Mouse (Mus musculus): ENCODE measurements around the gene Enox1. TPM values are rescaled to one million over a fixed set of nuclear protein-coding genes. Genes with fewer than 3 reads are reported as not detected.

The Enox1 gene
- polyA plus RNA-seq, 1 experiment, result 0.06 TPM

DNA sequence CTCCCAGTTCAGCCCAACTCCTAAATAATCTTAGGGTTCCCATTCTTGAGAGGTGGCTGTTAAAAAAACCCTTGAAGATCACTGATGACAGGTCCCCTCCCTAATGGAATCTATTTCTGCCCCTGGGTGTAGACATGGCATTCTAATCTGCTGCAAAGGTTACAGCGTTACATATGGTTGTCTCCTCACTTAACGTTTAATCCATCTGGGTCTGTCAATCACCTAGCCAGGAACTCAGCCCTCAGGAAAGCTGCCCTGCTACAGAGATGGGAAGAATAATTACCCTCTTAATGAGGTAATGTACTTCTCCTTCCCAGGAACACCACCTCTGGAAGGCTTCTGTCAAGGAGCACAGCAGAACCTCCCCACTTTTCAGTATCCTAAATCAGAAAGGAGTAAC, 82.2 kb downstream of the Enox1 start:
- TF ChIP-seq CTCF (IDR thresholded peaks at IDR 0.05; ENCODE audit: extremely low read depth, insufficient read depth, insufficient read length, insufficient replicate concordance) (no peak), POLR2A (IDR thresholded peaks at IDR 0.05; ENCODE audit: low read depth, low read length) (no peak)
- Histone ChIP-seq H3K27me3 (ENCODE audit: control insufficient read depth, insufficient read depth, low read length) (no peaks in the 10 kb centered on the region), H3K4me3 (ENCODE audit: extremely low read depth, insufficient read depth, insufficient read length) (no peak overlapping the region), H3K36me3 (ENCODE audit: control insufficient read depth, insufficient read depth, low read length) (no peaks in the 10 kb centered on the region), H3K27ac (ENCODE audit: insufficient read depth, low read length) (no peak overlapping the region), H3K4me1 (ENCODE audit: control insufficient read depth, insufficient read depth, insufficient read length) (no peaks in the 10 kb centered on the region)
- 91% methylated on average over 2 of the region's 2 CpGs for WGBS
- DNase-seq (ENCODE audit: low read depth in 1 of 2, low spot score in 2 of 2), result no peak

GRCm38 (mm10) chr14:77239360-77239759, 82.8 kb downstream of the Enox1 start:
- Histone ChIP-seq H3K36me3 (ENCODE audit: control insufficient read depth, insufficient read depth, low read length) (no peaks in the 10 kb centered on the region), H3K4me3 (ENCODE audit: extremely low read depth, insufficient read depth, insufficient read length) (no peak overlapping the region), H3K27me3 (ENCODE audit: control insufficient read depth, insufficient read depth, low read length) (no peaks in the 10 kb centered on the region), H3K4me1 (ENCODE audit: control insufficient read depth, insufficient read depth, insufficient read length) (no peaks in the 10 kb centered on the region), H3K27ac (ENCODE audit: insufficient read depth, low read length) (no peak overlapping the region)
- DNase-seq (ENCODE audit: low read depth in 1 of 2, low spot score in 2 of 2), result no peak
- no peak for TF ChIP-seq POLR2A (IDR thresholded peaks at IDR 0.05; ENCODE audit: low read depth, low read length)
- TF ChIP-seq CTCF (IDR thresholded peaks at IDR 0.05; ENCODE audit: extremely low read depth, insufficient read depth, insufficient read length, insufficient replicate concordance), result no peak
- WGBS, result 22% methylated on average over 4 of the region's 4 CpGs

GRCm38 (mm10) chr14:77246977-77247376, 90.4 kb downstream of the Enox1 start:
- Histone ChIP-seq H3K4me1 (ENCODE audit: control insufficient read depth, insufficient read depth, insufficient read length) (no peaks in the 10 kb centered on the region), H3K27me3 (ENCODE audit: control insufficient read depth, insufficient read depth, low read length) (no peaks in the 10 kb centered on the region), H3K4me3 (ENCODE audit: extremely low read depth, insufficient read depth, insufficient read length) (no peak overlapping the region), H3K27ac (ENCODE audit: insufficient read depth, low read length) (no peak overlapping the region), H3K36me3 (ENCODE audit: control insufficient read depth, insufficient read depth, low read length) (no peaks in the 10 kb centered on the region)
- DNase-seq (ENCODE audit: low read depth in 1 of 2, low spot score in 2 of 2), result no peak
- TF ChIP-seq POLR2A (IDR thresholded peaks at IDR 0.05; ENCODE audit: low read depth, low read length), result no peak
- TF ChIP-seq CTCF (IDR thresholded peaks at IDR 0.05; ENCODE audit: extremely low read depth, insufficient read depth, insufficient read length, insufficient replicate concordance), result no peak
- 77% methylated on average over 3 of the region's 3 CpGs for WGBS

DNA sequence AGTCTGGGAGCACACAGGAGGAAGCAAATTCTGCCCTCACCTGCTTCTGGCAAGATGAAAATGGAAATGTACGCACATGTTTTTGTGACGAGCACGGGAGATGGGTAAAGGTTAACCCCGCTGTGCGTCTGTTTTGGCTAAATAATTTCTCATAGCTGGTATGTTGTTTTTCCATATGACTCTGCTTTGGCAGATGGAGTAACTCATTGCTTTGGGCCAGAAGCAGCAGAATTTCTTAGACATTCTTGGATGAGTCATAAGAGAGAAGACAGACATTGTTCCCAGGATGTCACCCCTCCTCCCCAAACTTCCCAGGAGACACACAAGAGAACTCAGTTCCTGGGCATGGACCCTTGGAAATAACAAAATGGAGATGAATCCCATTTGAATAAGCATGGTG, 91.9 kb downstream of the Enox1 start:
- DNase-seq (ENCODE audit: low read depth in 1 of 2, low spot score in 2 of 2), result no peak
- WGBS, result 93% methylated on average over 5 of the region's 5 CpGs
- H3K4me1 ChIP-seq (ENCODE audit: control insufficient read depth, insufficient read depth, insufficient read length), result no peaks in the 10 kb centered on the region
- H3K36me3 ChIP-seq (ENCODE audit: control insufficient read depth, insufficient read depth, low read length), result no peaks in the 10 kb centered on the region
- TF ChIP-seq CTCF (IDR thresholded peaks at IDR 0.05; ENCODE audit: extremely low read depth, insufficient read depth, insufficient read length, insufficient replicate concordance) (no peak), POLR2A (IDR thresholded peaks at IDR 0.05; ENCODE audit: low read depth, low read length) (no peak)
- no peaks in the 10 kb centered on the region for H3K27me3 ChIP-seq (ENCODE audit: control insufficient read depth, insufficient read depth, low read length)
- no peak overlapping the region for H3K27ac ChIP-seq (ENCODE audit: insufficient read depth, low read length)
- H3K4me3 ChIP-seq (ENCODE audit: extremely low read depth, insufficient read depth, insufficient read length), result no peak overlapping the region

GRCm38 (mm10) chr14:77248946-77249345, 92.4 kb downstream of the Enox1 start:
- Histone ChIP-seq H3K27me3 (ENCODE audit: control insufficient read depth, insufficient read depth, low read length) (no peaks in the 10 kb centered on the region), H3K4me3 (ENCODE audit: extremely low read depth, insufficient read depth, insufficient read length) (no peak overlapping the region), H3K27ac (ENCODE audit: insufficient read depth, low read length) (no peak overlapping the region), H3K4me1 (ENCODE audit: control insufficient read depth, insufficient read depth, insufficient read length) (no peaks in the 10 kb centered on the region), H3K36me3 (ENCODE audit: control insufficient read depth, insufficient read depth, low read length) (no peaks in the 10 kb centered on the region)
- WGBS, result 92% methylated on average over 7 of the region's 7 CpGs
- TF ChIP-seq CTCF (IDR thresholded peaks at IDR 0.05; ENCODE audit: extremely low read depth, insufficient read depth, insufficient read length, insufficient replicate concordance), result no peak
- no peak for TF ChIP-seq POLR2A (IDR thresholded peaks at IDR 0.05; ENCODE audit: low read depth, low read length)
- DNase-seq (ENCODE audit: low read depth in 1 of 2, low spot score in 2 of 2), result no peak

DNA sequence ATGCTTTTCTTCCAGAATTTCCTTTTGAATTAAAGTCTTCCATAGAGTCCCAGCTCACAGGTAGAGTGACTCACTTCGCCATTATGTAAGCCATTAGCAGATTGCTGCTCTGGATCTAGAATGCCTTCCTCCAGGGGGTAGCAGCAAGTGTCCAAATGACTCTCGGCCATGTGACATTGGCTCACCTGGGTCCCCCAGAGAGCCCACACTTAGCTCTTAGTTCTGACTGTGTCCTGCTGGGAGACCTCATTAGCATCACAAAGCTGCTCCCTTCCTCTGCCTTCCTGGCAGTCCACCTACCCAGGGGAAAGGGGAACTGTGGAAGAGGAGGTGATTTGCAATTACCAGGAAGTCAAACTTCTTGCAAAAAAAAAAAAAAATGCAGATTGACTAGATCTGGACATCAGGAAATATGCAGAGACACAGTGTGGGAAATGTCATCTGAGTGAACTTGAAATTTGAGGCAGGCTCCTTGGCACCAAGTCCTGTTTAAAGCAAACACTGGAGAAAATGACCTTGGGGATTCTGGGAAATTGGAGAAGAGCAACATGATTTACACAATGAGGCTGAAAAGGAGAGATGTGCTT, 94.2 kb downstream of the Enox1 start:
- Histone ChIP-seq H3K27ac (ENCODE audit: insufficient read depth, low read length) (no peak overlapping the region), H3K36me3 (ENCODE audit: control insufficient read depth, insufficient read depth, low read length) (no peaks in the 10 kb centered on the region), H3K4me3 (ENCODE audit: extremely low read depth, insufficient read depth, insufficient read length) (no peak overlapping the region), H3K4me1 (ENCODE audit: control insufficient read depth, insufficient read depth, insufficient read length) (no peaks in the 10 kb centered on the region), H3K27me3 (ENCODE audit: control insufficient read depth, insufficient read depth, low read length) (no peaks in the 10 kb centered on the region)
- TF ChIP-seq POLR2A (IDR thresholded peaks at IDR 0.05; ENCODE audit: low read depth, low read length), result no peak
- no peak for DNase-seq (ENCODE audit: low read depth in 1 of 2, low spot score in 2 of 2)
- 76% methylated on average over 2 of the region's 2 CpGs for WGBS

DNA sequence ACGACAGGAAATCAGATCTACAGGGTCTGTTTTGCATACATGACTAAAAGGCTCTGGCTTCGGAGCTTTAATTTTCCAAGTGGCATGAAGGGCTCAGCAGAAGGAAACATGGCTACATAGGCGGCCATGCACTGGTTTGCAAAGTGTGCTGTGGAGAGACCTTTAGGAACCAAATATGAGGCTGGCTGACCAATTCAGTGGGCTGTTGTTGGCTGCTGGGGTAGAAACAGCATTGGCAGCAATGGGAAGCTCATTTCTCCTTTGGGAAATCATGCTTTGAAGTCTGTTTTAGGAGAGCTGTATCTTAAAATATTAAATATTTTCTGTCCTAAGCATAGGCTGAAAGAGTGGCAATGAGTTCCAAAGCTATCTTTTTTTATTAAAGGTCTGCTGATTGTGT, 98.6 kb downstream of the Enox1 start:
- Histone ChIP-seq H3K27ac (ENCODE audit: insufficient read depth, low read length) (no peak overlapping the region), H3K27me3 (ENCODE audit: control insufficient read depth, insufficient read depth, low read length) (no peaks in the 10 kb centered on the region), H3K36me3 (ENCODE audit: control insufficient read depth, insufficient read depth, low read length) (no peaks in the 10 kb centered on the region), H3K4me3 (ENCODE audit: extremely low read depth, insufficient read depth, insufficient read length) (no peak overlapping the region), H3K4me1 (ENCODE audit: control insufficient read depth, insufficient read depth, insufficient read length) (no peaks in the 10 kb centered on the region)
- DNase-seq (ENCODE audit: low read depth in 1 of 2, low spot score in 2 of 2), result no peak
- 66% methylated on average over 3 of the region's 3 CpGs for WGBS
- no peak for TF ChIP-seq CTCF (IDR thresholded peaks at IDR 0.05; ENCODE audit: extremely low read depth, insufficient read depth, insufficient read length, insufficient replicate concordance)
- no peak for TF ChIP-seq POLR2A (IDR thresholded peaks at IDR 0.05; ENCODE audit: low read depth, low read length)

Measured in spleen, adult 2 months (tissue).